Mouse (Mus musculus) left cerebral cortex, adult 11 months (tissue): ENCODE data around the gene Mt1.

ENCODE experiments used
- DNase-seq: peaks from one replicate; pipeline ENCODE4 v3.0.0; 2022; ENCODE audit warnings: low spot score

Mt1 gene

DNA sequence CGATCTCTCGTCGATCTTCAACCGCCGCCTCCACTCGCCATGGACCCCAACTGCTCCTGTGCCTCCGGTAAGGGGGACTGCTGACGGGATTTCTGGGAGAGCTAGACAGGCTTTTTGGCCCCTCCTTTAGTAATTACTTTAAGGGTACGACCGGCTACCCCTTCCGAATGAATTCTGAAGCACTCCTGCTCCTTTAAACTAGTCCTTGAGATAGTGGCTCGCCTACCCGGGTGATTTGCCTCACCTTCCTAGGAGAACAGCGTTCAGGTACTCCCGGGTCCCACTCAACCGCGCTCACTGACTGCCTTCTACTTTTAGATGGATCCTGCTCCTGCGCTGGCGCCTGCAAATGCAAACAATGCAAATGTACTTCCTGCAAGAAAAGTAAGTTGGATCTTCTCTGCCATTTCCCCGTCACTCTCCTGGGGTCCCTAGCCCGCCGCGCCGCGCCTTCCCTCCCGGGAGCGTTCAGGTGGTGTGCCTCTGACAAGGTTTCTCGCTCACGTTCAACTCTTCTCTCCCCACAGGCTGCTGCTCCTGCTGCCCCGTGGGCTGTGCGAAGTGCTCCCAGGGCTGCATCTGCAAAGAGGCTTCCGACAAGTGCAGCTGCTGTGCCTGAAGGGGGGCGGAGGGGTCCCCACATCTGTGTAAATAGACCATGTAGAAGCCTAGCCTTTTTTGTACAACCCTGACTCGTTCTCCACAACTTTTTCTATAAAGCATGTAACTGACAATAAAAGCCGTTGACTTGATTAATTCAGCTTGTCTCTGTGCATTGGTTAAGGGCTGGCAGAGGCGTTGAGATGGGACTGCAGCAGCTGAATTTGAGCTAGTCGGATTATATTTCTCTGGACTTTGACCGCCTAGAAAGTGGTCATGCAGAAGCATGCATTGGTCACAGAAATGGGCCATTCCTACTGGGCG is 5.8 kb upstream of the Mt1 start:
- DNase-seq: no peak

GRCm38 (mm10) chr8:94173848-94174403 is 5.0 kb upstream of the Mt1 start:
- no peak for DNase-seq

GRCm38 (mm10) chr8:94174619-94175213 is 4.2 kb upstream of the Mt1 start:
- no peak for DNase-seq

- no peak for DNase-seq
Measured at GRCm38 (mm10) chr8:94177716-94178390, 1.0 kb upstream of the Mt1 start.

DNA sequence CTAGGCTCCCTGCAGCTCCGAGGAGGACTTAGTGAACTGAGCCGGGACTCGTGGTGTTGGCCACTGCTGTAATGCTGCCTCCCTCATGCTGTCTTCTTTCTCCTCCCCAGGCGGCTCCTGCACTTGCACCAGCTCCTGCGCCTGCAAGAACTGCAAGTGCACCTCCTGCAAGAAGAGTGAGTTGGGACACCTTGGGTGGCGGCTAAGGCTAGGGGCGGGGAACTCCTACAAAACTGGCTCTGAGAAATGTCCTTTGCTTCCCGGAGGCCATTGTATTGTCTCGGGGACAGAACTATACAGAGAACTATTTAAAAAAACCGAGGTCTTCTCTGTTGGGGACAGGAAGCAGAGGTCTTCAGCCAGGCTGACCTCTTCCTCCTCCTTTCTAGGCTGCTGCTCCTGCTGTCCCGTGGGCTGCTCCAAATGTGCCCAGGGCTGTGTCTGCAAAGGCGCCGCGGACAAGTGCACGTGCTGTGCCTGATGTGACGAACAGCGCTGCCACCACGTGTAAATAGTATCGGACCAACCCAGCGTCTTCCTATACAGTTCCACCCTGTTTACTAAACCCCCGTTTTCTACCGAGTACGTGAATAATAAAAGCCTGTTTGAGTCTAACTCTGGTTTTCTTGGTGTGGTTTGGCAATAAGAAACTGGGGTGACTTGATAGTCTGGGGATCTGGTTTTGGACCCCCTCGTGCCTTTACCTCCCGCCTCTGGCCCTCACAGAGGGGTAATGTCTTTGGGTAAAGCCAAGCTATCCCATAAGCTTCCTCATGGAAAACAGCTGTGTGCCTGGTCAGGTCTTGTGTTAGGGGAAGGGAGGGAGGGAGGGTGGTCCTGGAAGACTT is 1.1 kb downstream of the Mt1 start:
- no peak for DNase-seq

DNA sequence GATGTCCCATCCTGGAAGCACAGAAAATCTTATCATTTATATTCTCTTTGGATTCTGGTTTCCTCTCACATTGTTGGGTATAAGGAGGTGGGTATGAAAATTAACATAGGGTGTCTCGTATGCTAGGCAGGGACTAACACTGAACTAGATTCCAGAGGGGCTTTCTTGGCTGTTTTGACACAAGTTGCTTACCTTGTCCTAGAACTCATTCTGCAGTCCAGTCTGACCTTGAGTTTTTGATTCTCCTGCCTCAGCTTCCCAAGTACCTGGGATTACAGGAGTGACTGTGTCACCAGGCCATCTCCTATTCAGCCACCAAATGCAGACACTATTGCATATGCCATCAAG is 1.7 kb downstream of the Mt1 start:
- DNase-seq: no peak

DNA sequence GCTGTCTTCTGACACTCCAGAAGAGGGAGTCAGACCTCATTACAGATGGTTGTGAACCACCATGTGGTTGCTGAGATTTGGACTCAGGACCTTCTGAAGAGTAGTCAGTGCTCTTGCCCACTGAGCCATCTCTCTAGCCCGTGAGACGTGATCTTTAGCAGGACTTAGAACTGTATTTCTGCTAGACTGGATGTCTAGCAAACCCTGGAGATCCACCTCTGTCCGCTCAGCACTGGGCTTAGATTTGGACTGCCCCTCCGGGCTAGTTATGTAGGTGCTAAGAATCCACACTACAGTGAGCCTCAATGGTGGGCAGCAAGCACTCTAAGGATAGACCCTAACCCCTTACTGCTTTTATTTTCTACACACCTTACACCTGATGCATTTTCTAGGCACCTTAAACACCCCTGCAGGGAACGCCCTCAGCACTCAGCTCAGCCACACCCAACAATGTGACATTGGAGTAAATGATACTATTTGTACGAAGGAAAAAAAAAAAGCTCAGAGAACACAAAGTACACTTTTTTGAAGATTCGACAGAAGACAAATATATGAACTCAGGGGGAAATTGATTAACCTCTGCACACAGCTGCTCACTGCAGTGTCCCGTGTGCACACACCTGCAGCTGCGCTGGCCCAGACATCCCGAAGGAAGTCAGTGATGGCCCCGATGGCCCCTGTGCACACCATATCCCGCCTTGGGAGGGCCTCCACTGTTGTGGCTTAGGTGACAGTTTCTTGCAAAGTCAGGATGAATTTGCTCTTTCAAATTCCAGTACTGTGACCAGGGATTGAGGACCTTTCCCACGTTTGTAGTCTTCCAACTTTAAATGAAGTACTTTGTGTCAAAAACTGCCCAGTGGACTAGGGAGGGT is 3.4 kb downstream of the Mt1 start:
- DNase-seq: no peak

GRCm38 (mm10) chr8:94183117-94183516 is 4.2 kb downstream of the Mt1 start:
- DNase-seq: no peak

- DNase-seq: no peak
Measured at GRCm38 (mm10) chr8:94184357-94184843, 5.5 kb downstream of the Mt1 start.

DNA sequence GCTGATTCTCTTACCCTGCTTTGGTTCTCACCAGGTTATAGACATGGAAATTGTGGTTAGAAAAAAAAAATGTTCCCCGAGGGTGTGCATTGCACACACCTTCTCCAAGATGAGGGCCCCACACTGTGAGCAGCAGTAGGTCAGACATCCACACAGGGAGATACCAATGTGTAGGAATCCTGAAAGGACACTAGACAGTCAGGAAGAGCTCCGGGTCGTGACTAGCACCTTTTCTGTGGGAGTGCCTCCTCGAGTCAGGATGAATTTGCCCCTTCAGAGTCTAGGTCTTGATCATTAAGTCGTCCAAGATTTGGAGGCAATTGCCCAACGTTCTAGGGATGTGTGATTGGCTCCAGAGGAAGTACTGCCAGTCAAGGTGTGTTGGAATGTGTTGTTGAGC is 6.9 kb downstream of the Mt1 start:
- no peak for DNase-seq

- DNase-seq: no peak
Measured at GRCm38 (mm10) chr8:94186542-94186941, 7.7 kb downstream of the Mt1 start.

- DNase-seq: no peak
Measured at GRCm38 (mm10) chr8:94187290-94188002, 8.6 kb downstream of the Mt1 start.

DNA sequence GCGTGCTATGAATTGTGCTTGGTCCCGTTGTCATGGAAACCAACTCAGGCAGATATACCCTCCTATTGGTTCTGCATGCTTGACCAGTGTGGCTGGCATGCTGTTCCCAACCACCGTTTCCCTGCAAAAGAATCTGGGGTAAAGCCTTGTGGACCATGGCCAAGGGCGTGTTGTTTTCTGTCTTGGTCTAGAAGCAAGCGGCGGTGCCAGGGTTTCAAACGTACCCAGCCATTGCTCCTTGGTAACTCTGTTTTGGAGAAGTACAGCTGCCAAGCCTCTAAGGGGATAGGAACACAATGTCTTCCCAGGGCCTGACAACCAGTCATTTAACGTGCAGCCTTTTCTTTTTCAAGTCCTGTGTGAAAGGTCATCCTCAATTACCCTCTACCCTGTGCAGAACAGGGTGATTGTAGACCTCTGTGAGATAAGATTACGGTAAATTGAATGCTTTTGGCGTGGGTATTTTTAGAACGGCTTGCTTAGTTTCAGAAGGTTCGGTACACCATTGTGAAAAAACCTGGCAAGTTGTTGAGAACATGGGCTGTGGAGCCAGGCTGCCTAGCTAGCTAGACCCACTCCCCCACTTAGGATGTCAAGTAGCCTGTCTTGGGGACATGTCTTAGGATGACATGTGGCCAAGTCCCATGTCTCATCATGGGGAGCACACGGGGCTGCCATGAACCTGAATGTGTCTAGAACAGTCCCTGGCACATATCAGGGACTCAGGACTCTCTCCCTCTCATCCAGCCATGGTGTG is 10.6 kb downstream of the Mt1 start:
- DNase-seq: no peak

DNA sequence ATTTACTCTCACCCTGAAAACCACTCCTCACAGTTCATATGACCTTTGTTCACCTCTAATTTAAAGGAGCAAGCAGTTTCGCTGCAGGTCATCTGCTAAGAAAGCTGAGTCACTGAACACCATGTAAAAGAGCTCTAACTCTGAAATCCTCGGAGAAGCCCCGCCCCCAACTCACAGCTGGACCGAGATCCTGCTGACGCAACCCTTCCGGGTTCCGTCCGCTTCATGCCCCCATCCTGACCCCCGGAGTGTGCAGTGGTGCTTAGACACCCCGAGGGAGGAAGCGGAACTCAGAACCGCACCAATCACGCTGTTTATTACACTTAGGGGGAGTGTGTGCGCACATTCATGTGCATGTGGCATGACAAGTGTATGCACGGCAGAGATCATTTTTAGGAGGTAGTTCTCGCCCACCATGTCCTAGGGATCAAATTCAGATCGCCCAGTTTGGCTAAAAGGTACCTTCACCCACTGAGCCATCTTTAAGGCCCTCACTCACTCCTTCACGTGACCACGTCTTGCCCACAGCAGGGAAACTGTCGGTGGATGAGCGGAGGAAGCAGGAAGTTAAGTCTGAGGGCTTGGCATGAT is 12.3 kb downstream of the Mt1 start:
- DNase-seq: no peak

GRCm38 (mm10) chr8:94192926-94193325 is 14.0 kb downstream of the Mt1 start:
- DNase-seq: no peak

DNA sequence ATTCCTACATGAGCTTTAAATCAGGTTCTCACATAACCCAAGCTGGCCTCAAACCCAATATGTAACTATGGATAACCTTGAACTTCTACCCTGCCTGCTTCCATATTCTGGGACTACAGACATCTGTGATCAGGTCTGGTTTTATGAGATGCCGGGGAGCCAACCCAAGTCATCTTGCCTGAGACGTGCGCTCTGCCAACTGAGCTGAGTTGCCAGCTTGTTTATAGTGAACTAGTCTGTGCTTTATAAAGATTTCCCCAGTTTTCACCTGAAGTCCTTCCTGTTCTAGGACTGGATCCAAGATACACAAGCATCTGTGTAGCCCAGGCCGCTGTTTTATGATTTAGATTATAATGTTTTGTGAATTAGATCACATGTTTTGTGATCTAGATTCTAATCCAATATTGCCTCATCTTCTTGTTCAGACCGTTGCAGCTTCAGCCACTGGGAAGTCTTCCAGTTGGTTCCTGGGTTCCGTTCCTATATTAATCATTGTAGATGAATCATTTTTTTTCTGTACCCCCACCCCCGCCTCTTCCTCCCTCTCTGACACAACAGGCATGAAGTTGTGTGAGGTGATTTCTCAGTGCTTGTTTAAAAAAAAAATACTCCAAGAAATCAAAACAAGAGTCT is 15.8 kb downstream of the Mt1 start:
- no peak for DNase-seq

- DNase-seq: no peak
Measured at GRCm38 (mm10) chr8:94199202-94199869, 20.5 kb downstream of the Mt1 start.

DNA sequence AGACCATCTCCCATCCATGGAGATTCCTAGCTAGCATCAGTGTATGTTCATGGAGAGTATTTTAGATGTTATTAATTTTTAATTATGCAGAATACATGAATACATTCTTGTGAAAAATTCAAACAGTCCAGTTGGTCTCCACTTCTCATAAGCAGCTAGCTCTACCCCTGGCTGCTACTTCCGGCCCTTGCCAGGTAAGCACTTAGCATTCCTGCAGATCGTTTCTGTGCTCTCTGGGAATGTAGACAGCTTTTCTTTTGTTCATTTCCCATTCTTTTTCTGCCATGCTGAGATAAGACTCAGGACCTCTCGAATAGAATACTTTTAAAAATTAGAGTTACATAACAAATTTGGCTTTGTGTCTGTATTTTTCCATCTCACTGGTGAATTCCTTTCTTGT is 25.2 kb downstream of the Mt1 start:
- DNase-seq: no peak
